Mouse (Mus musculus) neutrophil, adult 59 days (primary cell): ENCODE results near the gene Krt13. TPM values are rescaled to one million over a fixed set of nuclear protein-coding genes. Genes with fewer than 3 reads are reported as not detected.

Experiments used
- total RNA-seq, 2 experiments: library from RNA; stranded (reverse); gene quantifications; 1 replicate in 1 of 2; 2 replicates in 1 of 2; pipeline ENCODE4 v1.2.4; 2023

Krt13 gene
- total RNA-seq, result not detected

DNA sequence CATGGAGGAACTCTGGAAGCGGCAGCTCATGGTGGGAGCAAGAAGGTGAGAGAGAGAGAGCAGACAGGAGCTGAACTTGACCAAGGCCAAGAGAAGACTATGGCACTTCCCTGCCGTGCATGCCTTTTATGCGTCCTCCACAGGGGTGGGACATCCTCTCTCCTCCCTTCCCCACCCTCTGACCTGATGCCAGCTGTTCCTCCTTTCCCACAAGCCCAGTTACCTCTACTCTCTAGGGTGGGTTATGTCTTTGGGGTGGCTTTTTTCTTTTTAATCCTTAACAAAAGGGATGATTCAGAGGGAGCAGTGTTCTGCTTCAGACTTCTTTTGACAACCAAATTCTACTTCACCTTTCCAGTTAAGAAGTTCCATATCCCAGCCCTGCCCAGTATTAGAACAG lies at the start of gene Krt13:
Krt13 (minus strand) TSS at position 101 of the 400 bp plus-strand sequence.

DNA sequence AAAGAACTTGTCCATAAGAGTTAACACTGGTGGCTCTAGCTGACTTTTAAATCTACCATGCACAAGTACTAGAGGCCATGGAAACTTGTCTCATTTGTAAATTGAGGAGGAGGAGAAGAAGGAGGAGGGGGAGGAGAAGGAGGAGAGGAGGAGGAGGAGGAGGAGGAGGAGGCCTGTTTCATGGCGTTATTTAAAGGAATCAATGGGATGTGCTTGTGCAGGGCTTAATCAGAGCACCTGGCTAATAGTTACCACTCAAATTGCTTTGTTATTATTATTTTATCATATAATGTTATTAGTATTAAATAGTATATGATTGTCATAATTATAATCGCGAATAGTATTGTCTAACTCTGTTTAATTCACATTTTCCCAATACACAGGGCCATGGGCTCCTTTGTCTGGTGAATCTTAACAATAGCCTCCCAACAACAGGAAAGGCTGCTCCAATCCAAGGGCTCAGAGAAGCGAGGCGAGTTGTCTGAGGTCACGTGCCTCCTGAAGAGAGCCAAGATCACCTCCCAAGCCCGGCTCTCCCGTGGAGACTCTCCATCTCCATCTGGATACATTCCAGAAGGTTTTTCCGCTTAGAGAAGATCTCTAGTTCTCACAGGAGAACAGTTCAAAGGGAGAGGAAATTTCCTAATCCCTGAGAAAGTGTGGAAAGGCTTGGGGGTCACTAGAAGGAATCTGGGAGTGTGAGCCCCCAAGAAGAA lies 27.4 kb upstream of the Krt13 start, which contains the start of gene Krt19:
Krt19 (minus strand) TSS at position 51 of the 716 bp plus-strand sequence.

DNA sequence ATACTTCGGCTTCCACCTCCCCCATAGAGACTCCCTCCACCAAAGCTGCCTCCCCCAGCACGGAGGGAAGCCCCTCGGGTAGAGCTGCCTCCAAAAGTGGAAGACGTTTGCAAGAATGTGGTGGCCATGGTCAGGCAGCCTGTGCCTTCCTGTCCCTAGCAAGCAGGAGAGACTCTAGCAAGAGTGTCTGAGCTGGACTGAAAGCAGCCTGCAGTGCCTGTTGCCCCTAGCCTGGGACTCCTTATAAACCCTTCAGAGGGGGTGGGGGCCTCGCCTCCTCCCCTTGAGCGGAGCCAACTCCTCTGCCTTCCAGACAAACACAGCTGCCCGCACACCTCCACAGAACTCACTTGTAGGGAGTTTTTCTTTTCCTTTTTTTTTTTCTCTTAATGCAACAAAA lies 14.4 kb upstream of the Krt13 start, which contains the start of gene Krt15:
Krt15 (minus strand) TSS at position 198 of the 400 bp plus-strand sequence.

DNA sequence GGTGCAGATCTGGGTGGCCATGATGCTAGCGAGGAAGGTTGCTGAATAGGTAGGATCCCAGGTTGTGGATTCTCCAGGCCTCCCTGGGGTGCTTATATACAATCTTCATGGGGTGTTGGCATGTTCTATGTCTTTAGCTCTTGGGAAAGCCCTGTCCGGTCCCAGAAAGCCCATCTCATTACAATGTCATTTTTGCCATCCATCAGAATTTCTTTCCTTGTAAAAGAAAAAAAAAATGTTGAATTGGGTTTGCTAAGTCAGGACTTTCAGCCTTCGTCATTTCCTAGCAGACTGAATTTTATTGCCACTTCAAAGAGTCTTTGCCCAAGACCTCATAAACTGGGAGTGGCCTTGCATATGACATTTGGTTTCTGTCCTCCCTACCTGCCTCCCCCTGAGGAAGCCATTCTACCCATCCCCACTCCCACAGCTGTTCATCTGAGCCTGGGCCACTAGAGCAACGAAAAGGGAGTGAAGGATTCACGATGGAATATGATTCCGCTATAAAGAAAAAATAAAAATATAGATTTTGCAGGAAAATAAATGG lies 15.7 kb downstream of the Krt13 start, which contains the start of gene Krt36:
Krt36 (minus strand) TSS at position 51 of the 547 bp plus-strand sequence.

DNA sequence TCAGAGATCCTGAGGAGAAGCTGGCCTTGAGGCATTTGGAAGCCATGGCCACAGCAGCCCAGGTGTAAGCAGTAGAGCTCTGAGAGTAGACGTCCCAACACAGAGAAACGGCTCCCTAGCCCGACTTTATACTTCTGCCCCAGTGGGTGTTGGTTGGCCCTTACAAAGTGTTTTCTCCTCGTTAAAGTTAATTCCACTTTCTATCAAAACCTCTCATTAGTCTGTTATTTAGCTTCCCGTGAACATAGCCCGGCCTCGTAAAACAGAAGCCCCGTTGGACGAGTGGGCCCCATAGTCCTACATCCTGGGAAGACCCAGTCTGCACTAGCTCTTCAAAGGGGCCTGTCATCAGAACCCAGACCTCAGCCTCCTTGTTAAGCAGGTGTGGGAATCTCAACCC lies 25.2 kb downstream of the Krt13 start, which contains the start of gene Krt35:
Krt35 (minus strand) TSS at position 101 of the 400 bp plus-strand sequence.

DNA sequence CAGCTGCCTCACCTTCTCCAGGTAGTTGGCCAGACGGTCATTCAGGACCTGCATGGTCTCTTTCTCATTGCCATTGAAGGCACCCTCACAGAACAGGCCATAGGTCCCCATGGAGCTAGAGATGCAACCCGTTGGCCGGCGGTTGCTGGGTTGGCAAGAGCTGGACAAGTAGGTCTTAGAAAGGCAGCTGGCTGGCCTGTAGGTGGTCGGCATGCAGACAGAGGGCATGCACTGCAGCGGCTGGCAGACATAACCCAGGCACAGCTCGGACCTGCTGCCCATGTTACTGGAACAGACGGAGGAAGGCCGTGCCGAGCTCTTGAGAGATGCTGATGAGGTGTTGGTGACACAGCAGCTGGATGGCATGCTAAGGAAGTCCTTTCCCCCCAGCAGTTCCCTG lies 33.5 kb downstream of the Krt13 start, which contains the start of gene Krt32:
Krt32 (minus strand) TSS at position 366 of the 400 bp plus-strand sequence.

Other genes starting within 250 kb of the Krt13 start
- not detected for gene Krtap9-1, start 248.2 kb downstream of the Krt13 start, total RNA-seq
- gene Gm11567, start 242.4 kb downstream of the Krt13 start, total RNA-seq, result not detected
- not detected for gene Krtap31-1, start 213.6 kb downstream of the Krt13 start, total RNA-seq
- gene Gm11565, start 206.8 kb downstream of the Krt13 start, total RNA-seq, result not detected
- gene Krtap31-2, start 185.3 kb downstream of the Krt13 start, total RNA-seq, result not detected
- gene Krtap9-5, start 173.1 kb downstream of the Krt13 start, total RNA-seq, result not detected
- not detected for gene Krtap29-1, start 142.5 kb downstream of the Krt13 start, total RNA-seq
- not detected for gene Krtap16-1, start 135.0 kb downstream of the Krt13 start, total RNA-seq
- not detected for gene Krtap17-1, start 127.6 kb downstream of the Krt13 start, total RNA-seq
- not detected for gene Krt33a, start 105.4 kb downstream of the Krt13 start, total RNA-seq
- gene Krt33b, start 91.7 kb downstream of the Krt13 start, total RNA-seq, result not detected
- gene Krt34, start 80.0 kb downstream of the Krt13 start, total RNA-seq, result not detected
- gene Krt31, start 71.0 kb downstream of the Krt13 start, total RNA-seq, result not detected
- not detected for gene Krt32, start 33.3 kb downstream of the Krt13 start, total RNA-seq
- gene Krt35, start 25.3 kb downstream of the Krt13 start, total RNA-seq, result not detected
- not detected for gene Krt36, start 15.9 kb downstream of the Krt13 start, total RNA-seq
- gene Krt15, start 14.4 kb upstream of the Krt13 start, total RNA-seq, result not detected
- not detected for gene Krt19, start 27.1 kb upstream of the Krt13 start, total RNA-seq
- not detected for gene Krt9, start 71.7 kb upstream of the Krt13 start, total RNA-seq
- gene Krt14, start 86.0 kb upstream of the Krt13 start, total RNA-seq, result not detected
- gene Krt16, start 127.3 kb upstream of the Krt13 start, total RNA-seq, result not detected
- not detected for gene Krt17, start 139.5 kb upstream of the Krt13 start, total RNA-seq
- gene Krt42, start 148.3 kb upstream of the Krt13 start, total RNA-seq, result not detected
- 1,000 to 10,000 TPM; 1,497 to 1,503 TPM for gene Eif1, start 198.3 kb upstream of the Krt13 start, total RNA-seq
- gene Gast, start 212.8 kb upstream of the Krt13 start, total RNA-seq, result 1 to 10 TPM in 1 of 2 experiments, not detected in 1; 1.2 TPM
- under 1 TPM in 1 of 2 experiments, not detected in 1; 0.29 TPM for gene Hap1, start 234.6 kb upstream of the Krt13 start, total RNA-seq